ENCODE assay signal across 23 mouse cellular contexts in genomic region chr4:65620125-65620524, GRCm38 (mm10). TPM values are rescaled to one million over a fixed set of nuclear protein-coding genes. Genes with fewer than 3 reads are reported as not detected.
A peak's percentile ranks its signal among the peaks of the same experiment; 100 is the strongest.
DNase-seq lines count a peak whose midpoint lies in the region; ATAC-seq lines count a peak whose summit lies in the region.
"Had no signal": no experiment of that assay in that cellular context is flagged by ENCODE, and none has a peak within 500 bp of the region (broad histone marks: within the 10 kb centered on the region; RNA-seq: fewer than 3 reads in every experiment).

No protein-coding gene starts in this region.

- no peak overlapping the region for H3K4me3 ChIP-seq in limb, embryonic 11.5 days (ENCODE audit: low read depth, low read length)
- H3K4me3 ChIP-seq in limb, embryonic 10.5 days: no peak overlapping the region
- no peak overlapping the region for H3K4me3 ChIP-seq in lung, embryonic 15.5 days
- H3K4me3 ChIP-seq in neural tube, embryonic 14.5 days (ENCODE audit: low read depth, low read length): no peak overlapping the region
- H3K4me3 ChIP-seq in neural tube, embryonic 15.5 days (replicated peaks): no peak overlapping the region
- H3K4me3 ChIP-seq: embryonic facial prominence, embryonic 13.5 days; embryonic facial prominence, embryonic 15.5 days; erythroblast, embryonic 14.5 days; forebrain, embryonic 10.5 days; forebrain, embryonic 12.5 days had no signal

- no peaks in the 10 kb centered on the region for H3K9me3 ChIP-seq in limb, embryonic 11.5 days (ENCODE audit: control insufficient read depth, low read length)
- no peaks in the 10 kb centered on the region for H3K9me3 ChIP-seq in limb, embryonic 10.5 days (replicated peaks)
- H3K9me3 ChIP-seq in lung, embryonic 15.5 days: no peaks in the 10 kb centered on the region
- no peaks in the 10 kb centered on the region for H3K9me3 ChIP-seq in neural tube, embryonic 14.5 days (ENCODE audit: control insufficient read depth, low read length)
- H3K9me3 ChIP-seq in neural tube, embryonic 15.5 days (replicated peaks): no peaks in the 10 kb centered on the region
- H3K9me3 ChIP-seq: embryonic facial prominence, embryonic 13.5 days; embryonic facial prominence, embryonic 15.5 days; forebrain, embryonic 10.5 days; forebrain, embryonic 12.5 days had no signal

- no peak for DNase-seq in limb, embryonic 11.5 days (ENCODE audit: low spot score)
- DNase-seq in limb, embryonic 10.5 days (ENCODE audit: low spot score): no peak
- DNase-seq in lung, postnatal 36 days: no peak
- DNase-seq in layer of hippocampus, adult 11-12 months (ENCODE audit: low spot score): no peak
- DNase-seq: adrenal gland, adult 2 months; adrenal gland, postnatal 10 days; adrenal gland, postnatal 25 days; cerebellum, adult 11 months; cerebellum, adult 18-20 months; cerebellum, adult 8-10 months; cerebellum, adult 9-11 months; cerebellum, postnatal 14 days; cerebellum, postnatal 36 days; embryo, embryonic 11 days had no signal

- 63% methylated on average over 3 of the region's 3 CpGs for WGBS in limb, embryonic 11.5 days
- WGBS in limb, embryonic 10.5 days: 76% methylated on average over 3 of the region's 3 CpGs
- 58% methylated on average over 3 of the region's 3 CpGs for WGBS in lung, embryonic 15.5 days
- WGBS in neural tube, embryonic 14.5 days: 75% methylated on average over 3 of the region's 3 CpGs
- 78% methylated on average over 3 of the region's 3 CpGs for WGBS in neural tube, embryonic 15.5 days

- H3K36me3 ChIP-seq in limb, embryonic 11.5 days (ENCODE audit: control insufficient read depth, insufficient read depth, low read length): peaks cover 12% of the 10 kb centered on the region; the same call in 1 of the 2 replicates
- H3K36me3 ChIP-seq in limb, embryonic 10.5 days: peaks cover 39% of the 10 kb centered on the region
- H3K36me3 ChIP-seq in lung, embryonic 15.5 days: peaks cover 22% of the 10 kb centered on the region
- H3K36me3 ChIP-seq in neural tube, embryonic 14.5 days (ENCODE audit: control insufficient read depth, insufficient read depth, low read length): peaks cover 11% of the 10 kb centered on the region
- peaks cover 31% of the 10 kb centered on the region for H3K36me3 ChIP-seq in neural tube, embryonic 15.5 days

- H3K4me1 ChIP-seq in limb, embryonic 11.5 days (ENCODE audit: control insufficient read depth, insufficient read depth, low read length): no peaks in the 10 kb centered on the region
- H3K4me1 ChIP-seq in limb, embryonic 10.5 days: peaks cover 13% of the 10 kb centered on the region
- peaks cover 7% of the 10 kb centered on the region; the same call in 1 of the 2 replicates for H3K4me1 ChIP-seq in lung, embryonic 15.5 days
- no peaks in the 10 kb centered on the region for H3K4me1 ChIP-seq in neural tube, embryonic 14.5 days (ENCODE audit: control insufficient read depth, insufficient read depth, low read length)
- no peaks in the 10 kb centered on the region for H3K4me1 ChIP-seq in neural tube, embryonic 15.5 days
- H3K4me1 ChIP-seq: embryonic facial prominence, embryonic 13.5 days; embryonic facial prominence, embryonic 15.5 days; forebrain, embryonic 10.5 days; forebrain, embryonic 12.5 days had no signal

- H3K27ac ChIP-seq in limb, embryonic 11.5 days (replicated peaks; ENCODE audit: low read depth, low read length): no peak overlapping the region
- no peak overlapping the region for H3K27ac ChIP-seq in limb, embryonic 10.5 days
- no peak overlapping the region for H3K27ac ChIP-seq in lung, embryonic 15.5 days
- no peak overlapping the region for H3K27ac ChIP-seq in neural tube, embryonic 14.5 days (ENCODE audit: low read depth, low read length)
- H3K27ac ChIP-seq in neural tube, embryonic 15.5 days (replicated peaks): no peak overlapping the region
- H3K27ac ChIP-seq: embryonic facial prominence, embryonic 13.5 days; embryonic facial prominence, embryonic 15.5 days; forebrain, embryonic 10.5 days; forebrain, embryonic 12.5 days had no signal

- no peak overlapping the region for H3K4me2 ChIP-seq in limb, embryonic 11.5 days (ENCODE audit: low read depth, severe bottlenecking)
- no peak overlapping the region for H3K4me2 ChIP-seq in lung, embryonic 15.5 days
- no peak overlapping the region for H3K4me2 ChIP-seq in neural tube, embryonic 14.5 days (ENCODE audit: low read depth, low read length)
- no peak overlapping the region for H3K4me2 ChIP-seq in neural tube, embryonic 15.5 days
- H3K4me2 ChIP-seq: embryonic facial prominence, embryonic 13.5 days; embryonic facial prominence, embryonic 15.5 days; forebrain, embryonic 12.5 days had no signal

- no peaks in the 10 kb centered on the region for H3K27me3 ChIP-seq in limb, embryonic 11.5 days (ENCODE audit: control insufficient read depth, insufficient read depth, low read length)
- H3K27me3 ChIP-seq in limb, embryonic 10.5 days (ENCODE audit: low read depth, poor library complexity, severe bottlenecking): no peaks in the 10 kb centered on the region
- no peaks in the 10 kb centered on the region for H3K27me3 ChIP-seq in lung, embryonic 15.5 days
- H3K27me3 ChIP-seq in neural tube, embryonic 14.5 days (ENCODE audit: control insufficient read depth, insufficient read depth, low read length): no peaks in the 10 kb centered on the region
- no peaks in the 10 kb centered on the region for H3K27me3 ChIP-seq in neural tube, embryonic 15.5 days (replicated peaks)
- H3K27me3 ChIP-seq: embryonic facial prominence, embryonic 13.5 days; embryonic facial prominence, embryonic 15.5 days; forebrain, embryonic 12.5 days had no signal

- H3K9ac ChIP-seq in limb, embryonic 11.5 days (ENCODE audit: low read length): no peak overlapping the region
- H3K9ac ChIP-seq in lung, embryonic 15.5 days: no peak overlapping the region
- H3K9ac ChIP-seq in neural tube, embryonic 14.5 days (replicated peaks; ENCODE audit: low read depth, low read length): no peak overlapping the region
- no peak overlapping the region for H3K9ac ChIP-seq in neural tube, embryonic 15.5 days (replicated peaks)
- H3K9ac ChIP-seq: embryonic facial prominence, embryonic 13.5 days; embryonic facial prominence, embryonic 15.5 days; forebrain, embryonic 12.5 days had no signal

- ATAC-seq in limb, embryonic 11.5 days (ENCODE audit: insufficient number of reproducible peaks, low FRiP score, low TSS enrichment, low read depth): 0 out of 2 replicates have a peak, but pooled peaks have one; percentile 3
- ATAC-seq in lung, embryonic 15.5 days (ENCODE audit: borderline replicate concordance, extremely low read depth, low FRiP score, low TSS enrichment): peak; percentile 70; the same call in 1 of the 2 replicates
- 0 out of 2 replicates have a peak, but pooled peaks have one; percentile 31 for ATAC-seq in neural tube, embryonic 14.5 days (ENCODE audit: low read depth)
- no peak for ATAC-seq in neural tube, embryonic 15.5 days (ENCODE audit: low FRiP score)
- ATAC-seq: forebrain, embryonic 14.5 days had no signal

RNA-seq across cellular contexts. Expression of gene Trim32, which starts 15.3 kb away (rescaled TPM):
- polyA plus RNA-seq in limb, embryonic 11.5 days (2014; fragmentation: Nextera tagmentation; extraction: Ambion mirVana): 58.8 and 61.6 TPM in 2 replicates
- polyA plus RNA-seq in limb, embryonic 10.5 days (2016; fragmentation: Nextera tagmentation; extraction: Ambion mirVana): 61.3 and 64.1 TPM in 2 replicates
- polyA plus RNA-seq in lung, embryonic 15.5 days (2015; fragmentation: Nextera tagmentation; extraction: Ambion mirVana): 46.1 and 46.2 TPM in 2 replicates
- polyA plus RNA-seq in neural tube, embryonic 14.5 days (2014; fragmentation: Nextera tagmentation; extraction: Ambion mirVana): 188 and 189 TPM in 2 replicates
- 166 and 185 TPM in 2 replicates for polyA plus RNA-seq in neural tube, embryonic 15.5 days (2015; fragmentation: Nextera tagmentation; extraction: Ambion mirVana)
- polyA plus RNA-seq: erythroblast, embryonic 14.5 days had no signal
